In genomic region chr3:108197066-108197497, GRCm38 (mm10) we compare ENCODE assay signal across 8 mouse cellular contexts. TPM values are rescaled to one million over a fixed set of nuclear protein-coding genes. Genes with fewer than 3 reads are reported as not detected.
DNase-seq lines count a peak whose midpoint lies in the region; ATAC-seq lines count a peak whose summit lies in the region.

No protein-coding gene starts in this region.

- H3K36me3 ChIP-seq in heart, embryonic 16.5 days (ENCODE audit: control insufficient read depth, insufficient read depth) = 0 out of 2 replicates have a peak, but pooled peaks cover 4% of the 10 kb centered on the region
- no peaks in the 10 kb centered on the region; the same call in 1 of the 2 replicates for H3K36me3 ChIP-seq in stomach, embryonic 15.5 days

- no peaks in the 10 kb centered on the region for H3K27me3 ChIP-seq in heart, embryonic 16.5 days (ENCODE audit: control insufficient read depth, insufficient read depth, low read length)
- H3K27me3 ChIP-seq in stomach, embryonic 15.5 days (replicated peaks) = no peaks in the 10 kb centered on the region

- DNase-seq in heart, adult 18-20 months = peak; percentile 38 to 41
- no peak for DNase-seq in heart, postnatal 36 days
- peak; percentile 78 for DNase-seq in embryo, embryonic 10.5 days (ENCODE audit: low spot score)
- DNase-seq in left cerebral cortex, adult 18-20 months (ENCODE audit: low spot score in 2 of 2) = peak; percentile 81 to 90
- DNase-seq in mesoderm, embryonic 11.5 days (ENCODE audit: low read depth, low spot score) = peak; percentile 62
- no peak for DNase-seq in spleen, postnatal 10 days (ENCODE audit: low spot score in 2 of 2)

- peaks cover 28% of the 10 kb centered on the region for H3K4me1 ChIP-seq in heart, embryonic 16.5 days (ENCODE audit: control insufficient read depth, insufficient read depth, low read length)
- H3K4me1 ChIP-seq in stomach, embryonic 15.5 days = peaks cover 32% of the 10 kb centered on the region

- ATAC-seq in heart, embryonic 16.5 days (replicated peaks; ENCODE audit: extremely low read depth, insufficient read depth, low FRiP score) = no peak
- no peak for ATAC-seq in stomach, embryonic 15.5 days (ENCODE audit: insufficient read depth, low FRiP score, low read depth)

- no peaks in the 10 kb centered on the region for H3K9me3 ChIP-seq in heart, embryonic 16.5 days (replicated peaks; ENCODE audit: control insufficient read depth, low read length)
- no peaks in the 10 kb centered on the region for H3K9me3 ChIP-seq in stomach, embryonic 15.5 days

- H3K4me3 ChIP-seq in heart, embryonic 16.5 days (ENCODE audit: low read length) = no peak overlapping the region
- H3K4me3 ChIP-seq in stomach, embryonic 15.5 days (replicated peaks) = no peak overlapping the region

- no peak overlapping the region for H3K27ac ChIP-seq in heart, embryonic 16.5 days (ENCODE audit: low read length)
- no peak overlapping the region for H3K27ac ChIP-seq in stomach, embryonic 15.5 days

- 17% methylated on average over 14 of the region's 14 CpGs for WGBS in heart, embryonic 16.5 days
- WGBS in stomach, embryonic 15.5 days = 22% methylated on average over 14 of the region's 14 CpGs

- intact Hi-C loops in heart, postnatal 36 days (cut with DNase I) = no loop called here

- H3K4me2 ChIP-seq in heart, embryonic 16.5 days (ENCODE audit: low read depth, low read length) = peak overlapping the region; percentile 35
- 0 out of 2 replicates have a peak overlapping the region, but pooled peaks have one; percentile 22 for H3K4me2 ChIP-seq in stomach, embryonic 15.5 days

- peak overlapping the region; percentile 45 for H3K9ac ChIP-seq in heart, embryonic 16.5 days (ENCODE audit: low read length)
- H3K9ac ChIP-seq in stomach, embryonic 15.5 days = no peak overlapping the region

RNA-seq across cellular contexts. Expression of gene Cyb561d1, which starts 3.9 kb away (rescaled TPM):
- total RNA-seq in heart, adult 18-20 months (2021) = 1 to 10 TPM; 5.2 to 5.3 TPM
- total RNA-seq in heart, postnatal 36 days (2021) = 1 to 10 TPM; 5.3 to 5.5 TPM
- polyA plus RNA-seq in heart, embryonic 16.5 days (2015; fragmentation: Nextera tagmentation; extraction: Ambion mirVana) = 3.2 and 3.5 TPM in 2 replicates
- 10 to 100 TPM; 20.6 to 21.4 TPM for total RNA-seq in left cerebral cortex, adult 18-20 months (2021)
- 3.7 and 4.2 TPM in 2 replicates for polyA plus RNA-seq in stomach, embryonic 15.5 days (2015; fragmentation: Nextera tagmentation; extraction: Ambion mirVana)

RNA-seq across cellular contexts. Expression of gene Amigo1, which starts 10.9 kb away (rescaled TPM):
- total RNA-seq in heart, adult 18-20 months (2021) = 10 to 100 TPM; 18.2 to 19.4 TPM
- 10 to 100 TPM; 15.1 to 15.5 TPM for total RNA-seq in heart, postnatal 36 days (2021)
- polyA plus RNA-seq in heart, embryonic 16.5 days (2015; fragmentation: Nextera tagmentation; extraction: Ambion mirVana) = 2.5 and 3.5 TPM in 2 replicates
- total RNA-seq in left cerebral cortex, adult 18-20 months (2021) = 10 to 100 TPM; 78.2 to 79.7 TPM
- polyA plus RNA-seq in stomach, embryonic 15.5 days (2015; fragmentation: Nextera tagmentation; extraction: Ambion mirVana) = 3.8 and 4.4 TPM in 2 replicates

RNA-seq across cellular contexts. Expression of gene Atxn7l2, which starts 13.7 kb away (rescaled TPM):
- total RNA-seq in heart, adult 18-20 months (2021) = 1 to 10 TPM; 2.2 to 2.6 TPM
- 1 to 10 TPM; 2.6 to 3.2 TPM for total RNA-seq in heart, postnatal 36 days (2021)
- polyA plus RNA-seq in heart, embryonic 16.5 days (2015; fragmentation: Nextera tagmentation; extraction: Ambion mirVana) = 7.0 and 7.4 TPM in 2 replicates
- 10 to 100 TPM; 22.9 to 27.9 TPM for total RNA-seq in left cerebral cortex, adult 18-20 months (2021)
- polyA plus RNA-seq in stomach, embryonic 15.5 days (2015; fragmentation: Nextera tagmentation; extraction: Ambion mirVana) = 11.6 and 13.3 TPM in 2 replicates

RNA-seq across cellular contexts. Expression of gene Sypl2, which starts 29.4 kb away (rescaled TPM):
- total RNA-seq in heart, adult 18-20 months (2021) = 1 to 10 TPM; 2.1 to 2.5 TPM
- under 1 TPM; 0.70 to 0.80 TPM for total RNA-seq in heart, postnatal 36 days (2021)
- polyA plus RNA-seq in heart, embryonic 16.5 days (2015; fragmentation: Nextera tagmentation; extraction: Ambion mirVana) = 1.8 and 2.3 TPM in 2 replicates
- total RNA-seq in left cerebral cortex, adult 18-20 months (2021) = 1 to 10 TPM; 2.3 TPM
- 0.23 and 0.48 TPM in 2 replicates for polyA plus RNA-seq in stomach, embryonic 15.5 days (2015; fragmentation: Nextera tagmentation; extraction: Ambion mirVana)

RNA-seq across cellular contexts. Expression of gene Gpr61, which starts 42.4 kb away (rescaled TPM):
- total RNA-seq in heart, adult 18-20 months (2021) = not detected
- total RNA-seq in heart, postnatal 36 days (2021) = not detected
- 0.05 and 0.12 TPM in 2 replicates for polyA plus RNA-seq in heart, embryonic 16.5 days (2015; fragmentation: Nextera tagmentation; extraction: Ambion mirVana)
- 10 to 100 TPM; 18.4 to 22.3 TPM for total RNA-seq in left cerebral cortex, adult 18-20 months (2021)
- 0.19 TPM in 2 replicates for polyA plus RNA-seq in stomach, embryonic 15.5 days (2015; fragmentation: Nextera tagmentation; extraction: Ambion mirVana)

Comparison
In these comparisons a context has a peak if more than half of its experiments do, and no peak if none do; other contexts are left out.
1. DNase-seq: peak in heart, adult 18-20 months (2 of 2), embryo, embryonic 10.5 days (single experiment), left cerebral cortex, adult 18-20 months (2 of 2) and mesoderm, embryonic 11.5 days (single experiment); none in heart, postnatal 36 days (0 of 2) and spleen, postnatal 10 days (0 of 2).
2. RNA of gene Atxn7l2, which starts 13.7 kb away (total RNA-seq): 22.9 to 27.9 TPM in left cerebral cortex, adult 18-20 months; 2.6 to 3.2 TPM in heart, postnatal 36 days and 2.2 to 2.6 TPM in heart, adult 18-20 months; every median in the first group is over 4 times any median in the second.